Mouse (Mus musculus) heart, postnatal 0 days (tissue): ENCODE results near the gene Serpinb6a.
A peak's percentile ranks its signal among the peaks of the same experiment; 100 is the strongest.

Experiments
- CTCF ChIP-seq: IDR thresholded peaks from 2 replicates; pipeline ENCODE4 v1.5.1; 2016; ENCODE audit warnings: antibody characterized with exemption, control low read depth, low read depth
- EP300 ChIP-seq: IDR thresholded peaks from 2 replicates; pipeline ENCODE4 v1.6.1; 2016; ENCODE audit warnings: antibody characterized with exemption, low read depth

DNA sequence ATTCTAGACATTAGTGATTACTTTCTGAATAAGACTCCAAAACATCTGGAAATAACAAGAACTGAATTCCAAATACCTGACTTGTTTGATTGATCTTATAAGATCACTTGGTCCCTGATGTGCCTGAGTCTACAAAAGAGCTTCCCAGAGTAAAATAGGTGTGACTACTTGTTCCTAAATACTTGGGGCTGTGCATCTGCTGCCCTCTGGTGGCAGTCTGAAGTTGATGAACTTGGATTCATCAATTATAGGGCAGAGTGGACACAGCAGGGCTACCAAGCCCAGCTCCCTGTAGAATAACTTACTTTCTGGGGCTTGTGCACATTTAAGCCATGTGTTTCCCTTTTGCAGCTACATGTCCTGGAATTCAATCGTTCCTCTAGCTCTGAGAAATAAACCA lies 7.4 kb downstream of the Serpinb6a start:
- TF ChIP-seq CTCF (peak; percentile 88), EP300 (no peak)
